Mouse (Mus musculus) E14TG2a.4 (cell line): Measurements from ENCODE around the gene Plxna2.

ENCODE experiments used
- CTCF ChIP-seq: conservative IDR thresholded peaks from 2 replicates; pipeline ENCODE4 v1.5.1; 2014; ENCODE audit warnings: low read length
- POU5F1 ChIP-seq: IDR thresholded peaks from 2 replicates; pipeline ENCODE4 v1.6.1; 2014; ENCODE audit warnings: low read length, borderline replicate concordance

GRCm38 (mm10) chr1:194808681-194809080, 190.7 kb downstream of the Plxna2 start:
- TF ChIP-seq CTCF, result no peak
- no peak for TF ChIP-seq POU5F1
